In the genomic region with DNA sequence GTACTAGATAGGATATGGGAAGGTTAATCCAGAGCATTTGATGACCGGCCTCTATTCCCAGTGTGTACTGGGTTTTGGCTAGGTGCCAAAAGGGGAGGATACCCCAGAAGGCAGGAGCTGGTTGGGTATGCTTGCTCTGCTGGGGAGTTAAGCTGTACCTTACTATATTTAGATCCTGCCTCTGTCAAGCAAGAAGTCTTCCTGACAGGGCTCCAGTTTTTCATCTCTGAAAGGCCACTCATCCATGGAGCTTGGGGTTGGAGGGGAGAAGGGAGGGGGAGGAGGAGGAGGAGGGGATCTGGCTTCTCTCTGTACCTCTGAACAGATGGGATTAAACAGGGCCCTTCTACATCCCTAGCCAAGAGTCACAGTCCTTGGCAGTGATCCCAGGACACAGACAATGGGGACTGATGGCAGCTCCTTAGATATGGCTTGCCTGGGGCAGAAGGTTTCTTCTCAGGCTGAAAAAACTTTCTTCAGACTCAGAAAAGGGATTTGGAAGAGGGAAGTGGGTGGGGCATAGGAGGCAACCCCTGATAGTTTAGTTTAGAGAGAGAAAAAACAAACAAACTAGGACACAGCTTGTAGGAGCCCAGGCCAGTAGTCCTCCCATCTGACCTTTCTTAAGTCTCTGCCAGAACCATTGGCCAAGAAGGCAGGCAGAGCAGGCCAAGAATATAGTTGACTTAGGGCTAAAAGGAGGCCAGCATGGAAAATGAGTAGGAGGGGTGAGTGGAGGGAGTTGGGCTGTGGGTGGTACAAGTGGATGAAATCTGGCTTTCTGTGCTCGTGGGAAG, we compare ENCODE assay signal across 8 mouse cellular contexts.
DNase-seq lines count a peak whose midpoint lies in the region; ATAC-seq and TF ChIP-seq lines count a peak whose summit lies in the region.

No protein-coding gene starts in this region.

- no peaks in the 10 kb centered on the region for H3K4me1 ChIP-seq in hindbrain, embryonic 14.5 days (replicated peaks; ENCODE audit: control insufficient read depth, insufficient read depth, low read length)

- DNase-seq in MN1 (ENCODE audit: low spot score) = peak; percentile 60
- DNase-seq in cerebellum, adult 18-20 months = peak; percentile 94 to 96
- peak; percentile 61 for DNase-seq in gastrocnemius, adult 2 months
- peak; percentile 79 for DNase-seq in hindbrain, embryonic 14.5 days (ENCODE audit: low spot score)
- peak; percentile 67 for DNase-seq in layer of hippocampus, adult 9-11 months
- peak; percentile 51 for DNase-seq in lung, postnatal 36 days
- DNase-seq in telencephalon, adult 2 months (ENCODE audit: low read depth, low spot score) = peak; percentile 28
- DNase-seq in embryo, embryonic 10 days (ENCODE audit: low spot score) = no peak

- H3K27ac ChIP-seq in gastrocnemius, adult 2 months = peak overlapping the region; percentile 40
- no peak overlapping the region for H3K27ac ChIP-seq in hindbrain, embryonic 14.5 days

- no peaks in the 10 kb centered on the region for H3K9me3 ChIP-seq in hindbrain, embryonic 14.5 days (ENCODE audit: control insufficient read depth, low read length)

- no peak overlapping the region for H3K9ac ChIP-seq in hindbrain, embryonic 14.5 days

- peak; percentile 95 for ATAC-seq in hindbrain, embryonic 14.5 days (ENCODE audit: low FRiP score)

- no peaks in the 10 kb centered on the region for H3K27me3 ChIP-seq in hindbrain, embryonic 14.5 days (ENCODE audit: control insufficient read depth, insufficient read depth, low read length)

- intact Hi-C loops in gastrocnemius, adult 2 months (cut with DNase I) = no loop called here

- WGBS in hindbrain, embryonic 14.5 days = 43% methylated on average over 2 of the region's 2 CpGs

- no peaks in the 10 kb centered on the region for H3K36me3 ChIP-seq in hindbrain, embryonic 14.5 days (replicated peaks; ENCODE audit: control insufficient read depth, insufficient read depth)

- H3K4me2 ChIP-seq in hindbrain, embryonic 14.5 days (replicated peaks) = no peak overlapping the region

- TF ChIP-seq CTCF in gastrocnemius, adult 2 months (IDR thresholded peaks at IDR 0.05) = no peak

- H3K4me3 ChIP-seq in gastrocnemius, adult 2 months = no peak overlapping the region
- H3K4me3 ChIP-seq in hindbrain, embryonic 14.5 days (replicated peaks; ENCODE audit: low read length) = no peak overlapping the region
